Mouse (Mus musculus) inflammation-experienced regulatory T-cells, adult 6 months (primary cell): Measurements from ENCODE around the gene Cdr2l. TPM values are rescaled to one million over a fixed set of nuclear protein-coding genes. Genes with fewer than 3 reads are reported as not detected.

Experiments
- ATAC-seq: one replicate; pipeline ENCODE4 v1.8.0; 2017
- polyA plus RNA-seq, 3 experiments: library from polyadenylated mRNA; unstranded; fragments of 100-300 nt; shearing (Covaris generic); gene quantifications; one replicate each; pipeline ENCODE4 v1.2.1; 2017

Cdr2l gene
- polyA plus RNA-seq, 3 experiments from 2014 or later, result not detected

DNA sequence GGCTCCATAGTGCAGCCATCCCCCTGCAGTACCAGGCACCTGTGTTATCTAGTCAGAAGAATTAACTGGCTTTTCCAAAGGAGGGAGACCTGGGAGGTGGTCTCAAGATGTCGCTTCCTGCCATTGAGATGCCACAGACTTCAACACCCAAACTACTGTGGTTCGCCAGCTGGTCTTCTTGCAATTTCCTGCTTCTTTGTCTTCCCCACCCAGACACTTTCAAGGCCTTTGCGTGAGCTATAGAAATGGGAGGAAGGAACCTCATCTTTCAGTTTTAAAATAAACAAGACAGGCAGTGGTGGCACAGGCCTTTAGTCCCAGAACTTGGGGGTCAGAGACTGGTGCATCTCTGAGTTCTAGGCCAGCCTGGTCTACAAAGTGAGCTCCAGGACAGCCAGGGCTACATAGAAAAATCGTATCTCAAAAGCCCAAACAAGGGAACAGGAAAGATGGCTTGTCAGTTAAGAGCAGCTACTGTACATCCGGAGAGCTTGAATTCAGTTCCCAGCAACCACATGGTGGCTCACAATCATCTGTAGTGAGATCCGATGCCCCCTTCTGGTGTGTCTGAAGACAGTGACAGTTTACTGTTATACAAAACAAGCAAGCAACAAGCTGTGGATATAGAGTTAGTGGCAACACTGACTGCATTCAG is 26.7 kb downstream of the Cdr2l start:
- no peak for ATAC-seq

DNA sequence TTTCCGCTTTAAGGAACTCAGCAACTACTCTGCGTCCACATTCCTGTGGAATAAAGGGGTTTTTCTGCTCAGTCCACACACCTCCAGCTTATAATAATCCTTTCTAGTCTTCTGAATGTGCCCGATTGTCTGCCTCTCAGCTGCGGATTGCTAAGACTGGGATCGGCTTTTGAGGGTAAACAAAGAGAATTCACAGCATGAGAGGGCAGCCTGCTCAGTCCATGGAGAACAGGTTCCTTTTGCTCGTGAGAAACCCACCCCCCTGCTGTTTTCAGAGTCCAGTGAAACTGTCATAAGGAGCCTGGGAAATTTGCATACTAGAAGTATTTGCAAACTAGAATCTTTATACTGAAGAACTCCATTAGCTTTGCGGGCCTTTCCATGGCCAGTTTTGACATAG is 27.8 kb downstream of the Cdr2l start:
- no peak for ATAC-seq

DNA sequence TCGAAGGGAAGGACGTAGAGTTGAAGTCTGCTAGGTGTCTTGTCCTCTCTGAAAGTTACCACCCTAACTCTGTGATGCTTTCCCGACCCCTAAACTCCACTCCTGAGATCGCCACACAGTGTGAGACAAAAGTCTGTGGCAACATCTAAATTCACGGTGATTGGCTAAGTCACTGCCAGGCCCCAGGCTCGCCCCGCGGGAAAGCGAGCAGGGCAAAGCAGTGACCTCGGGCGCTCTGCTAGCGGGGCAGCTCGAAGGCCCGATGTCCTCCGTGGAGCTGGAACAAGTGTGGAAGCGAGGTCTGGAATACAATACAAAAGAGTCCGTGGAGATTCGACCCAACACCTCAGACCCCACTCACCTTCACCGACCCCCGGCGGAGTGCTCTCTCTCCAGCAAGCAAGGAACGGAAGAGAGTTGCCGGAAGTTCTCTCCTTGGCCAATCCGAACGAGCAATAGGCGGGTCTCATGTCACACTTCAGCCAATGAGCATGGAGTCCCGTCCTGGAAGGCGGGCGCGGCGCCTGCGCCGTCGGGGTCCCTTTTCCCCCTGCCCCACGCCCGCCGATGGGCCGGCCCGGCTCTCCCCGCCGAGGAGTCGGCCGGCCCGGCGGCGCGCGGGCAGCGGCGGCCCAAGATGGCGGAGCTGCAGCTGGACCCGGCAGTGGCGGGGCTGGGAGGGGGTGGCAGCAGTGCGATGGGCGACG is 38.0 kb downstream of the Cdr2l start, which contains the start of the genes Atp5h and Kctd2:
TSS of gene Atp5h (minus strand) at position 432 of the 707 bp plus-strand sequence.
TSS of gene Kctd2 (plus strand) at position 598 of the 707 bp plus-strand sequence.
- peak; percentile 95 for ATAC-seq

DNA sequence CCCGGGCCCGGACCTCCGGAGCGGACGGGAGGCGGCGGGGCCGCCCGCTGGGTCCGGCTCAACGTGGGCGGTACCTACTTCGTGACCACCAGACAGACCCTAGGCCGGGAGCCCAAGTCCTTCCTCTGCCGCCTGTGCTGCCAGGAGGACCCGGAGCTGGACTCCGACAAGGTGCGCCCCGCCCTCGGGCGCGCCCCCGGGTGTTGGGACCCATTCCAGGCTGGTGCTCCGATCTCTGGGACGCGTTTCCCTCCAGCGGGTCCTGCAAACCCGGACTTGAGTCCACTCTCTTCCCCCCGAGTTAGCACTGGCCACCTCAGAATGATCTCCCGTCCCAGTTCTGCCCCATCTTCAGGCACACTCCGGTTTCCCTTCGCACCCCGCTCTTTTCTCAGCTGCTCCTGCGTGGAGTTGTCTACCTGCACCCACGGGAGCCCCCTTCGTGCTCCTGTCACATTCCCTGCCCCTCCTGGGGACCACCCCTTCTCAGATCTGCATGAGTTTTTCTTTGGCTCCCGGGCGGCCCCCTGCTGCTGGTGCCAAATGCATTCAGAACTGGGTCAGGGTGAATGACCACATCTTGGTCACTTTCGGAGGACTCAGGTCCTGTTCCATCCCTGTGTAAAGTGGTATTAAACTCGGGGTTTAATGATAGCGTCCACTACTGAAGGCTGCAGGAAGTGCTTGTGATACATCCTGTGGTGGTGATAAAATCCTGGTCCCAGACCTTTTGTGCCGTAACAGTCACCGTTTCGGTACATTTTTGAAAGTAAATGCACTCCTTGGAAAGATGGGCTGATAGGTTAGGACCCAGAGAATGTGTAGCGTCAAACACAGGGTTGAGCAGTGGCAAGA is 38.8 kb downstream of the Cdr2l start:
- ATAC-seq, result no peak

DNA sequence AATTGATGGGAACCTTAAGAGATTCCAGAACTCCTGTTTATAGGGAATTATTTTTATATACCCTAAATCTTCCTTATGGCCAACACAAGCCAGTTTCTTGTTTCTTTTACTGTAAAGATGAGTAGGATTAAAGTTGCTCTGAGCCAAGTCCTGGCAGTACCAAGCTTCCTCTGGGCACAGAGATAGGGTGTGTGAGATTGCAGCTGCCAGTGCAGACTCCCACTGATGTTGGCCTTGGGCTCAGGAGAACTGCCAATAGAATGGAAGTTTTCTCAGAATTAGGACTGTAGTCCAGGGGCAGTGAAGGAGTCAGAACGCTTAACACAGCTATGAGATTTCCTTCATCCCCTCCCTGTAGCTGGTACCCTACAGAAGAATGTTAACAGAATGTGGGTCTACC is 39.6 kb downstream of the Cdr2l start:
- no peak for ATAC-seq

DNA sequence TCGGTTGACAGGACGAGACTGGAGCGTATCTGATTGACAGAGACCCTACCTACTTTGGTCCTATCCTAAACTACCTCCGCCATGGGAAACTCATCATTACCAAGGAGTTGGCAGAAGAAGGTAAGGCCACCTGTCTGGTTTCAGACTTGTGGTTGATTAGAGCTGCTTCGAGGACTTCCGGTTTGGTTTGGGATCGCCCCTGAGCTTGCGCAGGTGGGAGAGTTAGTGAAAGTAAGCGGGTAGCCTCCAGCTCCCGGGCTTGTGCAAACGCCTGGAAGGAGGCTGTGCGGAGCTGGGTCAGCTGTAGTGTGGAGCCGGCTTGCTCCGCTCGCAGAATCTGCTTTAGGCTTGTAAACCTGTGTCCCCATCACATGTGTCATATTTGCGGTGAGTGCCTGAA is 40.3 kb downstream of the Cdr2l start:
- no peak for ATAC-seq

DNA sequence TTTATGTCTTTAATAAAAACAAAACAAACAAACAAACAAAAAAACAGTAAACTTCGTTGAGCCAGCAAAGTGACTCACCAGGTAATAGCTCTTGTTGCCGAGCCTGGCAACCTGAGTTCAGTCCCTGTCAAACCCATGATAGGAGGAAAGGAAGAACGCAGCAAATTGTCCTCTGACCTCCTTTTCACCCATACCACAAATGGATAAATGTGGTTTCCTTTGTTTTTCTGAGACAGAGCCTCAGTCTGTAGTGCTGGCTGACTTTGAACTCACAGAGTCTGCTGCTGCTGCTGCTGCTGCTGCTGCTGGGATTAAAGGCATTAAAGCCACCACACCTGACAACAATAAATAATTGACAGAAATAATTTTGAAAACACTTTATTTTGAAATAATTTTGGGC is 41.4 kb downstream of the Cdr2l start:
- ATAC-seq, result no peak

DNA sequence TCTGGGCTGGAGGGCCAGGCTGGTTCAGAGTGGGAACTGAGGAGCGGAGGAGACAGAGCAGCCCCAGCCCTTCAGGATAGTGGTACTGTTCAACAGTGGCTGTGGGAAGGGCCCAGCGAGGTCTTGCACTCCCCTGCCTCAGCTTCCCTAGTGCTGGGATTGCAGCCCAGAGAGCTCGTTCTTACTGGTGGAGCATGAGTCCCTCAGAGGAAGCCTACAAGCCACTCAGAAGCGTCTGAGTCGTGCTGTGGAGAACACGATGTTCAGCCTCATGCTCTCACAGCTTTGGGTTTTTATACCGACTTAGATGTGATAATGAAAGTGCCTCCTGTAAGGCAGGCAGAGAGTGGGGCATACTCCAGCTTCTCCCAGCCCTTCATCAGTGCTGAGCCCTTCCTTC is 43.0 kb downstream of the Cdr2l start:
- ATAC-seq, result no peak

DNA sequence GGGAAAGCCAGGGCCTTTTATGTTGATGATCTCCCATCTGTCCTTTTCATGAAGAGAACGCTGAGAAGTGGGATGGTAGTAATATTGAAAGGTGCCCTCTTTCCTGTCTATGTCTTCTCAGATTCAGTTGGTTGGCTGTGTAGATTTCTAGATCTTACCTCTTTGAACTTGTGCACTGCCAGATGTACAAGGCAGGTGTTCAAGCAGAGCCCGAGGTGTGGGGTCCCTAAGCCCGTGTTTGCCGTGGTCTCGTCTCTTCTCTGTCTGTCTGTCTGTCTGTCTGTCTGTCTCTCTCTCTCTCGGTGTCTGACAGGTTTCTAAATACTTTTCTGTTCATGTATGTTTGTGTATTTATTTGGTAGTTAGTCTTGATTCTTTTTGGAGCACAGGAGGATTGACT is 44.0 kb downstream of the Cdr2l start:
- ATAC-seq, result no peak

DNA sequence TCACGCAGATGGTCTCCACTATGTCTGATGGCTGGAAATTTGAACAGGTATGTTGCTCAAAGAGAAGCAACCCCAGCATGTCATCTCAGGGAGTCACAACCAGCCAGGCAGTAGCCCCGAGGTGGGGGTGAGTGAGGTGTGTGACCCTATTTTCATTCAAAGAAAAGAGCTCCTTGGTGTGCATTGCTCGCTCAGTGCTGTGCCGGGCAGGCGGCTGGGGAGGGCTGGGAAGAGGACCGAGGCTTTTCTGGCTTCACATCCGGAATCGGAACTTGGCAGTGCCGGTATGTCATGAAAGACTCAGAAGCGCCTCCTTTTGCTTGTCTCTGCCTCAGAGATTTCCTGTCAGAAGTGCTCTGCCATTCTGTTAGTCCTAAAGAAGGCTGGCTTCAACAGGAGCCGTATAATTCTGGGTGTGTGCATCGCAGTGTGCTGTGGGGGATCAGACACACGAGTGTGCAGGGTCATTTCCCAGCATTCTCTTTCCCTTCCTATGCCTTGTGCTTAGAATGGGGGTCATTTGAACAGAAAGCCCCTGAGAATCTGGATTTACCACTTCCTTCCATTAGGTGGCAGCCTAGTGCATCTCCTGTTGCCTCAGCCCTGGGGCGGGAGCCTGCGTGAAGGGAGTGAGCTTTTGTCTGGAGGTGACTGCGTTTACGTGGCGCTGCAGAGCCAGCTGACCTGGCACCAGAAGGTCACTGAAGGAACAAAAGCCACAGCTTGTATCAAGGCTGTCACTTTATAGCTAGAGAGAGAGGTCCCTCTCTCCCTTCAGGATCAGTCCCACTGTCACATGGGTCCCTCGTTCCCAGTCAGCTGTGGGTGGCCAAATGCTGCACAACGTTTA is 46.0 kb downstream of the Cdr2l start:
- peak; percentile 79 for ATAC-seq

DNA sequence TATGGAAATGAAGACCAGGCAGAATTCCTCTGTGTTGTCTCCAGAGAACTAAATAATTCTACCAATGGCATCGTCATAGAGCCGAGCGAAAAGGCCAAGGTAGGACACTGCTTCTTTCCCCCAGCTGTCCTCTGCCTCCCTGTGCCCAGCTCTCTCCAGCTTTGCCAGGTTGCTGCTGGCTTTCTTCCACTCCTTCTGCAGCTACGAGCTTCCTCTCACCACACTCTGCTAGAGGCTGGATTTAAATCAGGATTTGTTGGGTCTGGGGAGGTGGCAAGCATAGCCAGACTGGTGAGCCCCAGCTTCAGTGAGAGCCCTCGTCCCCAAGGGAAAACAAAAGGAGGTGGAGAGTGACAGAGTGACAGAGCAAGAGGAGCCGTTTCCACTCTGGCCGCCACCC is 47.6 kb downstream of the Cdr2l start:
- ATAC-seq, result no peak

DNA sequence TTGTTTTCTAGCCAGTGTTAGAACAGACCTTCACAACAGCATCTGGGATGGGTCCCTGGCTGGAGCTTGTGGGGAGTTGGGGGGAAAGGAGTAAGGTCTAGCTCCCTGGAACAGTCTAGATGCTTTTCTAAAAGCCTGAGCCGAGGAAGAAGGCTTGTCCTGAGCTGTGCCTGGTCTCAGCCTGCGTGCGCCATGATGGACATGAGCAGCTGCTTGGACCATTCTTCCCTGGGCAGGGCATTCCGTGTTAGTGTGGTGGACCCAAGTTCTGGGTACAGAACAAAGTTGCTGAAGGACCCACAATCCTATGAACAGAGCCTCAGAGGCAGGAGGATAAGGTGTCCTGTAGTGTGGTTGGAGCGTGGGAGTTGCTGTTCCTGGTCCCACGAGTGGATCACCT is 48.8 kb downstream of the Cdr2l start:
- no peak for ATAC-seq

DNA sequence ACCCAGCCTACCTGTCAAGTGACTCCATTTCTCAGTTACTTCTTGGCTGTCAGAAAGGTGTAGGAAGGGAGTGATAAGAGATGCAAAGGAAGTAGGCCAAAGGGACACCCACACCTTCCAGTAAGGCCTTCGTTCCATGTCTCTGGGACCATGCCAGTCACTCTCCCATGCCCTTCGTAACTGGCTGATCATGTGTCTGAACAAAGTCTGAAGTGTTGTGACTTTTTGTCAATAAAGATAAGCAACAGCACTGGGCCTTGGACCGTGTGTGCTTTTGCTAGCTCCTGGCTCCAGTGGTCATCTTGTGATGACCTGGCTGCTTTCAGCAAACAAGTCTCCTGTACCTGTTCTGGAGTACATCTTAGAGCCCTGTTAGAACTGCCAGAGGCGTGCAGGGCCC is 51.1 kb downstream of the Cdr2l start:
- ATAC-seq, result no peak

DNA sequence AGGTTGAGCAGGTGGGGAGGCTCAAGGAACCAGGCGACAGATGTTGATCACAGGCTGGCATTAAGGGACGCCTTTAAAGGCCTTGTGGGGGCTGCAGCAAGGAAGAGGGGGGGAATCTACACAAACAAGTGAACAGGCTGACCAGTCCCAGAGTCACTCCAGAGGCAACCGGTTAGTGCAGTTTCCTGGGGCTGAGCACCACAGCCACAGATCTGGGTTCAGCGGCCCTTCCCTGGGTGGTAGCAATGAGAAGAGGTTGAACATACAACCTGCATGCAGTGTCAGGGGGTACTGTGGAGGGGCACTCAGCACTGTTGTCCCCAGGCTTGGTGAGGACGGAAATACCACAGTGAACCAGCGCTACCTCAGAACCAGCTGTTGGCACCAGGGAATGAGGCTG is 51.6 kb downstream of the Cdr2l start:
- ATAC-seq, result no peak

DNA sequence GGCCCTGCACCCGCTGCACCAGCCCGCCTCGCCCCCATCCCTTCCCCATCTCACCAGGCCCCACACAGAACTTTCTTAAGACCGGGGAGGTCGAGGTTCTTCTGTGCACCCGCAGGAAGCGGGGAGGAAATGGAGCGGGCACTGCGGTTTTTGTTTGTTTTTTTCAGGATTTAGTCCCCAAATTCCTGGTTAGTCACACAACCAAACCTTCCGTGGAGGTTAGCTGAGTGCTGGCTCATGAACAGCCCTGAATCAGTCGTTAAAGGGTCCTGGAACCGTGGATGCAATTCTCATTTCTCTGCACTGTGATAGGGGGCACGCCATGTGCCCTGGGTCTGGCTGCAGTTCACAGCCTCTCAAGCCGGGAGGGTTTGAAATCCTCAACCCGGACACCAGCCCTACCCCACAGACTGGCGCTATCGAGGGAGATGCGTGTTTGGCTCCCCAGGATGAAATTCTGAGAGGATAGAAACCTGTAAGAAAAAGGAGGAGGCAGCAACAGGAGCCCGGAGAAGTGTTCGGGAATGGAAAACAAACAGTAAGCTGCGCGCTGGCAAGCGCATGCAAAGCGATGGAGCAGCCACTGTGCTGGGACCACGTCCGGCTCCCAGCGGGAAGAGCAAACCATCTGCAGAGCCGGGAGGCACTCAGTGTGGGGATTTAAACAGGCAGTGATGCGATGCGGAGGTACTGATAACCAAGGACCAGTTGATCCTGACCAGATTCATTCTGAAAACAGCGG is 54.1 kb downstream of the Cdr2l start:
- no peak for ATAC-seq

DNA sequence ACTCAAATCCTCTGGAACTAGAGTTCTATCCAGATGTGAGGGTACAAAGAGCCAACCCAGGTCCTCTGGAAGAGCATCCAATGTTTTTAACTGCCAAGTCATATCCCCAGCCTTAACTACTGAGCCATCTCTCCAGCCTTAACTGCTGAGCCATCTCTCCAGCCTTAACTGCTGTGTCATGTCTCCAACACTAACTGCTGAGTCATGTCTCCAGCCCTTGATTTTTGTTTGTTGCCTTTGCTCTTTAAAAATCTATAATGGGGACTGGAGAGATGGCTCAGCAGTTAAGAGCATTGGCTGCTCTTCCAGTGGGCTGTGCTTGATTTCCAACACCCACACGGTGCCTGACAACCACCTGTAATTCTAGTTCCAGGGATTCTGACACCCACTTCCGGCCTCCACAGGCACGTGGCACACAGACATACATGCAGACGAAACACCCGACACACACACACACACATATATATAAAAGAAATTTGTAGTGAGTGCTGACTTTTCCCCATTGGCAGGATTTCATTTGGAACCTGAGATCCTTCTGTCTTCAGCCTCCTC is 55.9 kb downstream of the Cdr2l start:
- ATAC-seq, result no peak

DNA sequence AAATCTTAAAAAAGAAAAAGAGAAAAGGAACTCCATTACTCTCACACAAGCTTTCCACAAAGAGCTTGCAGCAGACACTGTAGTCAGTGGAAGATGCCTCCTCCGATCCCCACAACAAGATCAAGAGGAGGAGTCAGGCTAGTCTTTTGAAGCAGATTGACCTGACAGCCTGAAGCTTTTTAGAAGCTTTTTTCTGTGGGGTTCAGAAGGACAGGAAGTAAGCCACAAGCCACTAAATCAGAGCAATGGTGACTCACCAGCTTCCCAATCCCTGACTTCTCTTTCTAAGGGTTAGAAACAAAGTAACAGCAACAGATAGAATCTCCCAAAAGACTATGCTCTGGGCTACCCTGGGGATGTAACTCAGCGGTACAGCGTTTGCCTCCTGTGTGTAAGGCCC is 57.6 kb downstream of the Cdr2l start:
- ATAC-seq, result no peak

DNA sequence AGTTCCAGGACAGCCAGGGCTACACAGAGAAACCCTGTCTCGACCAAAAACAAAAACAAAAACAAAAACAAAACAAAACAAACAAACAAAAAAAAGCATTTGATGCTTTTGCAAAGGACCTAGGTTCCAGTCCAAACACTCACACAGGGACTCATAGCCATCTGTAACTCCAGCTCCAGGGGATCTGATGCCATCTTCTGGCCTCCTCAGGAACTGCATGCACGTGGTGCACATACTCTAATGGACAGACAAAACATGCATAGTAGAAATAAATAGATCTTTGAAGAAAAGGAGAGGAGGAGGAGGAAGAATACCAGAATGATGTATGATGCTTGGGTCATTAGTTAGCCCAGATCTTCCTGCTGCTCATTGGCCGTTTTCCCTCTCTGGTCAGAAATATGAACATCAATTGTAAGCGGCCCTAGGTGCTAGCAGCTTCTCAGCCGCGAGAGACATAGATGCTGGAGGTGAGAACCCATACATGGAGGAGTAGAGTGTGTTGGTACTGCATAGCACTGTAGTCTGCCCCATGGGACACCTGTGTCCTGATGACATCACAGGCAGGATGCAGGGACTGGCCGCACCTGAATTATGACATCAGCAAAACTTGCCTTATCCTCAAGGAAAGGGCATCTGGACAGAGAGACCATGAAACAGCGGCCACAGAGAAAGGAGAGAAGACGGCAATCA is 58.3 kb downstream of the Cdr2l start, which contains the start of gene Trim80:
TSS of gene Trim80 (plus strand) at position 640 of the 690 bp plus-strand sequence.
- ATAC-seq, result no peak

DNA sequence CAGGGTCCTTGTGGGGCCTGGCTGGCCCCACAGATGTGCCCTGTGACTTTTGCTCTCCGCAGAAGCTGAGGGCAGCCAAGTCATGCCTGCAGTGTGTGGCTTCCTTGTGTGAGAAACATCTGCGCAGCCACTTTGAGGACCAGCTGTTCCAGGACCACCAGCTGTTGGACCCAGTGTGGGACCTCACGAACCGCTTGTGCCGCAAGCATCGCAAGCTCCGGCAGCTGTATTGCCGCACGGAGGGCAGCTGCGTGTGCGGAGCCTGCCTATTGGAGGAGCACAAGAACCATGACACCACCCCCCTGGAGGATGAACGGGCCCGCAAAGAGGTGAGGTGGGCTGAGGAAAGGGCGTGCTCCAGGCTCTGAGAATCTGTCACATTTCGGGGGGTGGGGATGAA is 59.7 kb downstream of the Cdr2l start:
- ATAC-seq, result no peak
